10 mouse cellular contexts compared by ENCODE assay signal in genomic region chr7:6213144-6213543, GRCm38 (mm10). TPM values are rescaled to one million over a fixed set of nuclear protein-coding genes. Genes with fewer than 3 reads are reported as not detected.
DNase-seq lines count a peak whose midpoint lies in the region; ATAC-seq and TF ChIP-seq lines count a peak whose summit lies in the region.
"Had no signal": no experiment of that assay in that cellular context is flagged by ENCODE, and none has a peak within 500 bp of the region (broad histone marks: within the 10 kb centered on the region; RNA-seq: fewer than 3 reads in every experiment).

No protein-coding gene starts in this region.

- peak; percentile 94 for TF ChIP-seq CTCF in ES-Bruce4 (IDR thresholded peaks at IDR 0.05; ENCODE audit: low read depth, low read length)

- H3K9ac ChIP-seq in ES-Bruce4 (ENCODE audit: low read depth, poor library complexity, severe bottlenecking): no peak overlapping the region
- H3K9ac ChIP-seq: hindbrain, embryonic 15.5 days had no signal

- peak; percentile 14 for DNase-seq in heart, postnatal 4 days
- DNase-seq in heart, adult 11 months: no peak
- peak; percentile 30 for DNase-seq in cerebellum, adult 8-10 months
- DNase-seq in lung, postnatal 25 days (ENCODE audit: low spot score): peak; percentile 10
- no peak for DNase-seq in left cerebral cortex, postnatal 10 days (ENCODE audit: extremely low spot score in 1 of 2, low spot score in 2 of 2)
- no peak for DNase-seq in spleen, postnatal 4 days (ENCODE audit: low spot score in 2 of 2)

- H3K9me3 ChIP-seq in ES-Bruce4 (replicated peaks; ENCODE audit: control insufficient read depth, insufficient read depth, low read length, poor library complexity, severe bottlenecking): peaks cover 9% of the 10 kb centered on the region; the same call in 1 of the 2 replicates
- H3K9me3 ChIP-seq: hindbrain, embryonic 15.5 days had no signal

- ATAC-seq in erythroblast, adult 5-6 weeks (replicated peaks; ENCODE audit: low FRiP score, poor library complexity, severe bottlenecking): no peak

- TF ChIP-seq POLR2A in ES-Bruce4 (IDR thresholded peaks at IDR 0.05; ENCODE audit: insufficient read depth, low read length): no peak

- no peaks in the 10 kb centered on the region for H3K27me3 ChIP-seq in ES-Bruce4 (ENCODE audit: control insufficient read depth, insufficient read depth, low read length, poor library complexity, severe bottlenecking)
- H3K27me3 ChIP-seq: hindbrain, embryonic 15.5 days had no signal

- H3K4me1 ChIP-seq in ES-Bruce4 (ENCODE audit: control insufficient read depth, insufficient read depth, low read length): peaks cover 6% of the 10 kb centered on the region
- H3K4me1 ChIP-seq: hindbrain, embryonic 15.5 days had no signal

- no peak overlapping the region for H3K4me3 ChIP-seq in ES-Bruce4 (ENCODE audit: low read depth, low read length)
- H3K4me3 ChIP-seq: hindbrain, embryonic 15.5 days had no signal

- intact Hi-C loops in left cerebral cortex, postnatal 10 days (cut with DNase I): no loop called here

- H3K36me3 ChIP-seq in ES-Bruce4 (ENCODE audit: control insufficient read depth, insufficient read depth, low read length, poor library complexity, severe bottlenecking): no peaks in the 10 kb centered on the region
- H3K36me3 ChIP-seq: hindbrain, embryonic 15.5 days had no signal

- H3K27ac ChIP-seq in ES-Bruce4 (ENCODE audit: insufficient read depth, low read length): no peak overlapping the region
- H3K27ac ChIP-seq: hindbrain, embryonic 15.5 days had no signal

- no peak for TF ChIP-seq EP300 in ES-Bruce4 (IDR thresholded peaks at IDR 0.05; ENCODE audit: insufficient read depth, low read depth, low read length)

RNA-seq across cellular contexts. Expression of gene Zscan5b, which starts 8.9 kb away (rescaled TPM):
- total RNA-seq in heart, postnatal 4 days (2021): not detected
- 0.33 and 0.40 TPM in 2 replicates for polyA plus RNA-seq in ES-Bruce4 (2011; ENCODE audit: insufficient read depth, insufficient read length, low read depth, missing spikeins)
- not detected for total RNA-seq in left cerebral cortex, postnatal 10 days (2021)
- total RNA-seq in erythroblast, adult 5-6 weeks (2015; ENCODE audit: low replicate concordance): not detected in 2 replicates
- total RNA-seq in erythroblast, adult 5-6 weeks (2017; ENCODE audit: low replicate concordance): not detected in 2 replicates
- polyA plus RNA-seq: hindbrain, embryonic 15.5 days; neural tube, embryonic 11.5 days had no signal

RNA-seq across cellular contexts. Expression of gene Galp, which starts 16.3 kb away (rescaled TPM):
- total RNA-seq in heart, postnatal 4 days (2021): not detected
- polyA plus RNA-seq in ES-Bruce4 (2011; ENCODE audit: insufficient read depth, insufficient read length, low read depth, missing spikeins): not detected in 2 replicates
- not detected for total RNA-seq in left cerebral cortex, postnatal 10 days (2021)
- total RNA-seq in erythroblast, adult 5-6 weeks (2015; ENCODE audit: low replicate concordance): not detected in 2 replicates
- not detected in 2 replicates for total RNA-seq in erythroblast, adult 5-6 weeks (2017; ENCODE audit: low replicate concordance)
- polyA plus RNA-seq: hindbrain, embryonic 15.5 days; neural tube, embryonic 11.5 days had no signal

RNA-seq across cellular contexts. Expression of gene Epp13, which starts 39.4 kb away (rescaled TPM):
- not detected for total RNA-seq in heart, postnatal 4 days (2021)
- polyA plus RNA-seq in ES-Bruce4 (2011; ENCODE audit: insufficient read depth, insufficient read length, low read depth, missing spikeins): 40.1 and 42.4 TPM in 2 replicates
- total RNA-seq in left cerebral cortex, postnatal 10 days (2021): not detected
- total RNA-seq in erythroblast, adult 5-6 weeks (2015; ENCODE audit: low replicate concordance): not detected in 2 replicates
- total RNA-seq in erythroblast, adult 5-6 weeks (2017; ENCODE audit: low replicate concordance): not detected in 2 replicates
- polyA plus RNA-seq: neural tube, embryonic 11.5 days had no signal

RNA-seq across cellular contexts. Expression of gene Zfp444, which starts 41.1 kb away (rescaled TPM):
- 10 to 100 TPM; 11.8 to 15.2 TPM for total RNA-seq in heart, postnatal 4 days (2021)
- polyA plus RNA-seq in ES-Bruce4 (2011; ENCODE audit: insufficient read depth, insufficient read length, low read depth, missing spikeins): 33.7 and 41.1 TPM in 2 replicates
- 10 to 100 TPM; 54.8 to 64.3 TPM for total RNA-seq in left cerebral cortex, postnatal 10 days (2021)
- total RNA-seq in erythroblast, adult 5-6 weeks (2015; ENCODE audit: low replicate concordance): 0.77 and 1.5 TPM in 2 replicates
- 1.3 and 5.7 TPM in 2 replicates for total RNA-seq in erythroblast, adult 5-6 weeks (2017; ENCODE audit: low replicate concordance)

RNA-seq across cellular contexts. Expression of gene Zfp787, which starts 57.3 kb away (rescaled TPM):
- 10 to 100 TPM; 43.4 to 50.3 TPM for total RNA-seq in heart, postnatal 4 days (2021)
- 24.1 and 30.9 TPM in 2 replicates for polyA plus RNA-seq in ES-Bruce4 (2011; ENCODE audit: insufficient read depth, insufficient read length, low read depth, missing spikeins)
- total RNA-seq in left cerebral cortex, postnatal 10 days (2021): 10 to 100 TPM; 26.1 to 27.2 TPM
- 1.5 and 8.4 TPM in 2 replicates for total RNA-seq in erythroblast, adult 5-6 weeks (2015; ENCODE audit: low replicate concordance)
- total RNA-seq in erythroblast, adult 5-6 weeks (2017; ENCODE audit: low replicate concordance): 5.2 and 10.3 TPM in 2 replicates

Comparison
In these comparisons a context has a peak if more than half of its experiments do, and no peak if none do; other contexts are left out.
1. DNase-seq: peak in heart, postnatal 4 days (single experiment), cerebellum, adult 8-10 months (single experiment) and lung, postnatal 25 days (single experiment); none in heart, adult 11 months (single experiment), left cerebral cortex, postnatal 10 days (0 of 2) and spleen, postnatal 4 days (0 of 2).